Mouse (Mus musculus) spleen, adult 2 months (tissue): ENCODE results near the gene Syce3. TPM values are rescaled to one million over a fixed set of nuclear protein-coding genes. Genes with fewer than 3 reads are reported as not detected.

Source experiments
- DNase-seq, 2 experiments: peaks; one replicate each; pipeline versions ENCODE4 v3.0.0 to v3.0.0-alpha.2; 2012 to 2021; ENCODE audit warnings: low spot score in 2 of 2, low read depth in 1 of 2
- H3K27ac ChIP-seq: fragments of 200-500 bp; 2 replicates; pipeline ENCODE4 v1.5.1; 2012; ENCODE audit warnings: low read length, inconsistent platforms; ENCODE audit not compliant: insufficient read depth
- H3K27me3 ChIP-seq: fragments of 200-500 bp; 2 replicates; pipeline ENCODE4 v1.6.1; 2012; ENCODE audit warnings: mild to moderate bottlenecking, moderate library complexity, low read length, inconsistent platforms; ENCODE audit not compliant: control insufficient read depth, insufficient read depth
- H3K36me3 ChIP-seq: fragments of 200-500 bp; 2 replicates; pipeline ENCODE4 v1.6.1; 2012; ENCODE audit warnings: mild to moderate bottlenecking, low read length, inconsistent platforms; ENCODE audit not compliant: control insufficient read depth, insufficient read depth
- H3K4me1 ChIP-seq: fragments of 200-500 bp; 2 replicates; pipeline ENCODE4 v1.6.1; 2011; ENCODE audit warnings: inconsistent platforms; ENCODE audit not compliant: control insufficient read depth, insufficient read depth, insufficient read length
- H3K4me3 ChIP-seq: fragments of 200-500 bp; 2 replicates; pipeline ENCODE4 v1.5.1; 2011; ENCODE audit warnings: mild to moderate bottlenecking, inconsistent platforms; ENCODE audit not compliant: insufficient read depth, insufficient read length; ENCODE audit errors: extremely low read depth
- CTCF ChIP-seq: fragments of 200-500 bp; IDR thresholded peaks from 2 replicates; pipeline ENCODE4 v1.5.1; 2011; ENCODE audit warnings: mild to moderate bottlenecking, inconsistent platforms; ENCODE audit not compliant: insufficient read depth, insufficient read length, insufficient replicate concordance; ENCODE audit errors: extremely low read depth
- POLR2A ChIP-seq: fragments of 200-500 bp; IDR thresholded peaks from 2 replicates; pipeline ENCODE4 v1.6.1; 2011; ENCODE audit warnings: low read depth, low read length, inconsistent platforms
- WGBS: fragments of 180-500 bp; shearing (Covaris S2); methylation state at CpG from one replicate; pipeline ENCODE4 v1.1.7; 2018; 5-methylcytosine and 5-hydroxymethylcytosine counted together
- polyA plus RNA-seq: library from polyadenylated mRNA; depleted of rRNA; stranded (reverse); fragments of >200 nt; gene quantifications from 2 replicates; pipeline ENCODE4 v1.2.3, GENCODE M21; 2012

Gene Syce3
- polyA plus RNA-seq, 1 experiment: not detected

DNA sequence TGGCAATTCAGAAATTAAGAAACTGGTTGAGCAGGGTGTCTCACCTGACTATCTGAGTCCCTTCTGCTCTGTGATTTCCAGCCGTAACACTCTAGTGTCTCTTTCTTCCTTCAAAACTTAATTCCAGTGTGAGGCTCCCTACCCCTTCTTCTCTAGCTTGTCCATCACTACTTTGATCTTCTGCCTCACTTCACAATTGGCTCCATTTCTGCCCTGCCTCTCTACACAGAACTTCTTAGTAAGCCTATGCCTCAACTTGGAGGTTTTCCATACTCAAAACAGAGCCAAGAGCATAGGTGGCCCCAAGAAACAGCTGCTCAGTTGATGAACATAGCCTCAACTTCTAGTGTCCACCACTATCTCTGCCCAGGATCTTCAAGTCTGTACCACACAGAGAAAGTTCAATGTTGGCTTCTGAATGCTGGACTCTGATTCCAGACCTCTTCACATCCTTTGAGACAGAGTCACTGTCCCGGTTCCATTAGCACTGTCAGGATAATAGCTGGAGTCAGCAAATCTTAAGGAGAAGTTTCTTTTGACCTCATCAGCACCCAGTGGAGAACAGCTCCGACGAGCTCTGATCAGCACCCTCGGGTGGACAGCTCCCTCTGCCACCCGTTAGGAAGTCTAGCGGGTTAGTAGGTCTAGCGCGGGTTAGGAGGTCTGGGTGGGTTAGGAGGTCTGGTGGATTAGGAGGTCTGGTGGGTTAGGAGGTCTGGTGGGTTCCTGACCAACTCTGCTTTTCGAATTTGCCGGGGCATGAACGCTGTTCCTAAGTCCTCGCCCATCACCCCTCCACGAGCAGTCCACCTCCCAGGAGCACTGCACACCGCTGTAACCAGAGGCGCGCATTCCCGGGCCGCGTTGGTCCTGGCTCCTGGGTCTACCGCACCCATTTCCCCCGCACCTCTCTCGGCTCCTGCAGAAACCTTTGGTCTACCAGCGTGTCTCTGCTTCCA is 42.9 kb upstream of the Syce3 start:
- no peak overlapping the region for H3K4me3 ChIP-seq
- peaks cover 9% of the 10 kb centered on the region for H3K27me3 ChIP-seq
- DNase-seq: peak in 1 of 2 experiments; percentile 30
- TF ChIP-seq CTCF (no peak), POLR2A (no peak)
- no peaks in the 10 kb centered on the region for H3K36me3 ChIP-seq
- no peak overlapping the region for H3K27ac ChIP-seq
- 6% methylated on average over 24 of the region's 24 CpGs for WGBS
- peaks cover 7% of the 10 kb centered on the region for H3K4me1 ChIP-seq

DNA sequence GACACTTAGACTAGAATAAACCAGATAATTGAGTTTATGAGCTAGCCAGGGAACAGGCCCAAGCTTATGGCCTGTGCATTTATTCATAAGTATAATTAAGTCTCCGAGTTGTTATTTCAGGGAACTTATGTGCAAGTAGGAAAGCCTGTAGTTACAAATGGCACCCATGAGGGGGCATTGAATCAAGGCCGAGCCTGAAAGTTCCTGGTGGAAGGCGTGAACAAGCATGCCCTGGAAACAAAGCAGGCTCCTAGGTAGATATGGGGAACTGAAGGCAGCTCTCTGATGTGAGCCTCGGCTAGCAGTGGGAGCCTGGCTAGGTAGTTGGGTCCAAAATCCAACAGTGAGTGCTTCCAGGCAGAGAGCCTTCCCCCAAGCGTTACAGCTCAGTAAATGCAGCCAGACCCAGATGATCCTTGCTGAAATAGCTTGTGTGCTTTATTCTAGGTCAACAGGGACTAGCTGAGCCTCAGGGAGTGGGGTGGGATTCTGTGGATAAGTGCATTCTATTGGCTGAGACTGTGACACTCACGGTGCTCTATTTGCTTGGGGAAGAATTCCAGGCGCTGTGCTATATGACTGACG is 32.3 kb upstream of the Syce3 start:
- H3K27ac ChIP-seq: no peak overlapping the region
- no peak for TF ChIP-seq CTCF
- no peak for TF ChIP-seq POLR2A
- H3K36me3 ChIP-seq: no peaks in the 10 kb centered on the region
- 58% methylated on average over 8 of the region's 8 CpGs for WGBS
- H3K4me3 ChIP-seq: no peak overlapping the region
- H3K27me3 ChIP-seq: no peaks in the 10 kb centered on the region
- no peak for DNase-seq
- no peaks in the 10 kb centered on the region for H3K4me1 ChIP-seq

DNA sequence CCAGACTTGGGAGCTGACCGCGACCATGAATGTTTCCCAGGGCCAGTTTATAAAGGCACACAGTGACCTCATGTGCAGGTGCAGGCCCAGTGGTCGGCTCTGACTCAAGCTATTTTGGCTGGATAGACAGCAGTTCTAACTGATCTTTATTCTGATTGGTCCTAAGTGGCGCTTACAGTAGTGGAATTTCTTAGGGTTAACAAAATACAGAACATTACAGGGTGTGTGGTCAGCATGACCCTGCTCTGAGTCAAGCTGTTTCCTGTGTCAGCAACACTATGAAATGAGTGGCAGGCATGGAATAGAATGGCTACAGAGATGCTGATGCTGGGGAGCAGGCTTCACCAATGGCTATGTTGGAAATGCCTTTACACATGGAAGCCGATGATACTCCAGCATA is 25.6 kb upstream of the Syce3 start:
- WGBS: 88% methylated on average over 5 of the region's 5 CpGs

DNA sequence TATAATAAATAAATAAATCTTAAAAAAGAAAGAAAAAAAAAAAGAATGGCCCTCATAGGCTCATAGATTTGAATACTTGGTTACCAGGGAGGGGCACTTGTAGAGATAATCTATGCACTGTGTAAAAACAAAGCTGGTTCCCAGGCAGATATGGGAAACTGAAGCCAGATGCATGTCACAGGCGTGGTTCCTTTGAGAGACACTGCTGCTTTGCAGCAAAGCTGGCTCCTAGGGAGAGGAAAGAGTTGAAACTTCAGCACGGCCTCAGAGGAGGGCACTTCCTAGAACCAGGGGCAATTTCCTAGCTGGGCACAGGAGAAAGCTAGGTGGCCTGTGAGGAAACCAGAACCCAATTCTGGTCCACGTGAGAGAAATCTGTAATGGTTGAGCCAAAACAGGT is 23.8 kb upstream of the Syce3 start:
- TF ChIP-seq CTCF: no peak
- no peak for TF ChIP-seq POLR2A
- no peak overlapping the region for H3K4me3 ChIP-seq
- H3K27me3 ChIP-seq: no peaks in the 10 kb centered on the region
- H3K27ac ChIP-seq: no peak overlapping the region
- no peaks in the 10 kb centered on the region; the same call in 1 of the 2 replicates for H3K36me3 ChIP-seq
- 89% methylated on average over 3 of the region's 3 CpGs for WGBS
- H3K4me1 ChIP-seq: peaks cover 3% of the 10 kb centered on the region; the same call in 1 of the 2 replicates
- DNase-seq: no peak

More for the DNA sequence above, 25.6 kb upstream of the Syce3 start:
- Histone ChIP-seq H3K4me3 (no peak overlapping the region), H3K27ac (no peak overlapping the region), H3K36me3 (no peaks in the 10 kb centered on the region; the same call in 1 of the 2 replicates), H3K4me1 (peaks cover under 1% of the 10 kb centered on the region; the same call in 1 of the 2 replicates), H3K27me3 (no peaks in the 10 kb centered on the region)
- TF ChIP-seq CTCF (no peak), POLR2A (no peak)
- no peak for DNase-seq

DNA sequence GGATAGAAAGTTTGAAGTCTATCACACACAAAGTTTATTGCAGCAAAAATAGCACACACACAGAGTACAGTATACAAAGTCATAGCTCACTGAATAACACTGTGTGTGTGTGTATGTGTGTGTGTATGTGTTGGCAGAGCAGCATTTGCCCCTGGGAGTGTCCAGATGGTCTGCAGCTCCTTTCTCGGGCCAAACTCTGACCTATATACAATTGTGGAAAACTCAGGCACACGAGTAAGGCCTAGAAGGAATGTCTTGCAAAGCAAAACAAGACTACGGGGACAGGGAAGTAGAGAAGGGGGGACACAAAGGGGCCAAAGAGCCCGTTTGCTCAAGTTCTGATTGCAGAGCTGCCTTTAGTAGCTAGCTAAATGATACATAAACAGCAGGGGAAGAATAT is 22.6 kb upstream of the Syce3 start:
- no peaks in the 10 kb centered on the region; the same call in 1 of the 2 replicates for H3K36me3 ChIP-seq
- H3K27me3 ChIP-seq: no peaks in the 10 kb centered on the region
- no peak overlapping the region for H3K4me3 ChIP-seq
- no peak for DNase-seq
- H3K27ac ChIP-seq: no peak overlapping the region
- H3K4me1 ChIP-seq: peaks cover 7% of the 10 kb centered on the region
- 86% methylated on average over 4 of the region's 4 CpGs for WGBS
- TF ChIP-seq CTCF (no peak), POLR2A (no peak)

DNA sequence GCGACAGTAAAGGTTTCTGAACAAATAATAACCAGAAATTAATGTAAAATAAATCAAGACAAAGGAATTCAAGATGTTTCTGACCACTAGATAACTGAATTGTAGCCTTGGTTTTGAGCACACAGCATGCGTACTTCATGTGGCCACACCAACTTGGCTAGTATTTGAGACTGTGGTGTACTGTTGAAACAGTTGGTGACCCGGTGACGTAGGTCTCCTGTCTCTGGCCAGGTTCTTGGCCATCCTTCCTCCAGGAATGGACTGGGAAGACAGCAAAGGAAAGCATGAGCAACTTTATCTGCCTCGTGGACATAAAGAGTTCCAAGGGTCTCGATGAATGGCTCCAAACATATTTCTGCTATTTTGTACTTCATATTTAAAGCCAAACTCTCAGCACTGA is 21.5 kb upstream of the Syce3 start:
- H3K27ac ChIP-seq: no peak overlapping the region
- H3K36me3 ChIP-seq: peaks cover 5% of the 10 kb centered on the region
- H3K27me3 ChIP-seq: no peaks in the 10 kb centered on the region
- H3K4me3 ChIP-seq: no peak overlapping the region
- peaks cover 7% of the 10 kb centered on the region for H3K4me1 ChIP-seq
- 93% methylated on average over 6 of the region's 6 CpGs for WGBS
- TF ChIP-seq POLR2A (no peak), CTCF (no peak)
- no peak for DNase-seq
